Mouse (Mus musculus) neural tube, embryonic 13.5 days (tissue): ENCODE results near the gene Arhgef16. TPM values are rescaled to one million over a fixed set of nuclear protein-coding genes. Genes with fewer than 3 reads are reported as not detected.

Source experiments
- ATAC-seq: fragments of 200-750 bp; cut with Nextera tagmentation; 2 replicates; pipeline ENCODE4 v1.8.0; 2017; ENCODE audit warnings: low read depth, mild to moderate bottlenecking, moderate TSS enrichment, moderate library complexity
- H3K27ac ChIP-seq: fragments of 300-500 bp; sonication (generic); replicated peaks from 2 replicates; pipeline ENCODE4 v1.5.1; 2015; ENCODE audit warnings: moderate library complexity, mild to moderate bottlenecking, inconsistent platforms
- H3K27me3 ChIP-seq: fragments of 300-500 bp; sonication (generic); 2 replicates; pipeline ENCODE4 v1.6.1; 2015; ENCODE audit warnings: mild to moderate bottlenecking, inconsistent platforms
- H3K36me3 ChIP-seq: fragments of 300-500 bp; sonication (generic); 2 replicates; pipeline ENCODE4 v1.6.1; 2015; ENCODE audit warnings: mild to moderate bottlenecking, inconsistent platforms
- H3K4me1 ChIP-seq: fragments of 300-500 bp; sonication (generic); replicated peaks from 2 replicates; pipeline ENCODE4 v1.6.1; 2015; ENCODE audit warnings: inconsistent platforms
- H3K4me2 ChIP-seq: fragments of 300-500 bp; sonication (generic); 2 replicates; pipeline ENCODE4 v1.6.1; 2015; ENCODE audit warnings: inconsistent platforms, mild to moderate bottlenecking, moderate library complexity
- H3K4me3 ChIP-seq: fragments of 300-500 bp; sonication (generic); 2 replicates; pipeline ENCODE4 v1.5.1; 2015; ENCODE audit warnings: mild to moderate bottlenecking, inconsistent platforms
- H3K9ac ChIP-seq: fragments of 300-500 bp; sonication (generic); 2 replicates; pipeline ENCODE4 v1.6.1; 2015; ENCODE audit warnings: moderate library complexity, mild to moderate bottlenecking, inconsistent platforms
- H3K9me3 ChIP-seq: fragments of 300-500 bp; sonication (generic); 2 replicates; pipeline ENCODE4 v1.6.1; 2016; ENCODE audit warnings: inconsistent platforms
- WGBS: fragments of 180-500 bp; shearing (Covaris S2); methylation state at CpG from one replicate; pipeline ENCODE4 v1.1.7; 2015; 5-methylcytosine and 5-hydroxymethylcytosine counted together
- polyA plus RNA-seq: library from polyadenylated mRNA; unstranded; fragments of >200 nt; fragmentation: Nextera tagmentation; extraction: Ambion mirVana; gene quantifications from 2 replicates; pipeline ENCODE4 v1.2.1, GENCODE M21; 2015

The Arhgef16 gene
- polyA plus RNA-seq, 1 experiment from 2014 or later = 1.1 TPM

DNA sequence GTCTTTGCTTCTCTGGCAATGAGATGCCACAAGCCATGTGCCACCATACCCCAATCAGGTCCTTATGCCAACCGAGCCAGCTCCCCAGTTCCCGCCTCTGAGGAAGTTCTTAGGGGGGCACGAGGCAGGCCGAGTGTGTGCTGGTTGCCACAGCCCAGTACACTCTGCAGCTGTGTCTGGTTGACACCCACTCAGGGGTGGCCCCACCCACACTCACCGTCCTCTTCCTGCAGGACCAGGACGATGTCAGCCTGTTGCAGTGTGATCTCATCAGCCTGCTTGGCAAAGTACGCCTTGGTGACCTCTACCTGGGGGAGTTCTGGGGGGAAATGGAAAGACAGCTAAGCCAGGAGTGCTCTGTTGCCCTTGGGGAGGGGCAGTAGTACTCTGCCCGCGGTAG is 22.0 kb downstream of the Arhgef16 start:
- H3K27me3 ChIP-seq = no peaks in the 10 kb centered on the region
- H3K4me2 ChIP-seq = no peak overlapping the region
- H3K9ac ChIP-seq = no peak overlapping the region
- peaks cover 3% of the 10 kb centered on the region; the same call in 1 of the 2 replicates for H3K36me3 ChIP-seq
- no peaks in the 10 kb centered on the region for H3K9me3 ChIP-seq
- no peak for ATAC-seq
- 78% methylated on average over 9 of the region's 9 CpGs for WGBS
- no peaks in the 10 kb centered on the region for H3K4me1 ChIP-seq
- H3K4me3 ChIP-seq = no peak overlapping the region
- no peak overlapping the region for H3K27ac ChIP-seq

DNA sequence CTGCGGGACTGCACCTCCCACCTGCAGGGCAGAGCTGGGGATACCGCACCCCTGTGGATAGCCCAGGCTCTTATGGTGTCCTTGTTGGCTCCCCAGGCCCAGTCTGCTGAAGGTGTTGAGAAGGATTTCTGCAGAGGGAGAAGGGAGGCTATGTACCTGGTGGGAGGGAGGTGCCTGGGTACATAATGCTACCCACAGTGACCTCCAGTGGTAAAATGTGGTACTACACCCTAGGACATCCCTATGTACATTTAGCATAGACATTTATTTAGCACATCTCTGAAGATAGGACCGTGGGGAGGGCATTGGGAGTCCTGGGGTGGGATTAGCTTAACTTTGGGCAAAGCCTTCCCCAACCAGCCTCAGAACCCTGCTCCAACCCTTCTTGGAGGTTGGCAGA is 28.5 kb downstream of the Arhgef16 start:
- Histone ChIP-seq H3K9ac (no peak overlapping the region), H3K4me3 (no peak overlapping the region), H3K27ac (no peak overlapping the region), H3K36me3 (peaks cover 8% of the 10 kb centered on the region; the same call in 1 of the 2 replicates), H3K4me2 (no peak overlapping the region), H3K4me1 (no peaks in the 10 kb centered on the region), H3K27me3 (no peaks in the 10 kb centered on the region), H3K9me3 (no peaks in the 10 kb centered on the region)
- peak; percentile 15; the same call in 1 of the 2 replicates for ATAC-seq
- 53% methylated on average over 3 of the region's 3 CpGs for WGBS

DNA sequence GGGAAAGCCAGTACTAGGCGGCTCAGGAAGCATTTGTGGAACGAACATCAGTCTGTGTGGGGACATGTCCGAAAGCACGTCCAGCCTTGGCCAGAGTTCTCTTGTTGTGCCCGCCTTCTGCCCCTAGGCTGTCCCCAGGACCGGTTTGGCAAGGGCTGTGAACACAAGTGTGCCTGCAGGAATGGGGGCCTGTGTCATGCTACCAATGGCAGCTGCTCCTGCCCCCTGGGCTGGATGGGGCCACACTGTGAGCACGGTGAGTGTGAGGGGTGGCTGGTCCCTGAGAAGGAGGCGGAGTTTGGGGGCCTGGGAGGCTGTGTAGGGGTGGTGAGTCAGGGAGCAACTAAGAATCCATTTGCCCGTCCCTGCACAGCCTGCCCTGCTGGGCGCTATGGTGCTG is 32.0 kb downstream of the Arhgef16 start:
- H3K9ac ChIP-seq = no peak overlapping the region
- H3K4me2 ChIP-seq = no peak overlapping the region
- H3K4me3 ChIP-seq = no peak overlapping the region
- H3K27me3 ChIP-seq = no peaks in the 10 kb centered on the region
- H3K9me3 ChIP-seq = no peaks in the 10 kb centered on the region
- H3K4me1 ChIP-seq = no peaks in the 10 kb centered on the region
- 0 out of 2 replicates have a peak, but pooled peaks cover 5% of the 10 kb centered on the region for H3K36me3 ChIP-seq
- ATAC-seq = no peak
- 60% methylated on average over 10 of the region's 10 CpGs for WGBS
- no peak overlapping the region for H3K27ac ChIP-seq

DNA sequence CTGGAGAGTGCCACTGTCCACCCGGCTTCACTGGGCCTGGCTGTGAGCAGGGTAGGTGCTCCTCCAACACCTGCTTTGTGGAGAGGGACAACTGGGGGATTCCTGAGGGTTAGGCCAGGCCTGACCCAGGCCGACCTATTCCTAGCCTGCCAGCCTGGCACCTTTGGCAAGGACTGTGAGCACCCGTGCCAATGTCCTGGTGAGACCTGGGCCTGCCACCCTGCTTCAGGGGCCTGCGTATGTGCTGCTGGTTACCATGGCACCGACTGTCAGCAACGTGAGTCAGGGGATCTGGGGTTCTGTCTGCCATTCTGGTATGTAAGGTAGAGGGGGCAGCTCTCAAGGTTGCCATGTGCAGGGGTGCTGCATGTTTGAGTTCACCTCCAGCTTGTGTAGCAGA is 34.0 kb downstream of the Arhgef16 start:
- no peaks in the 10 kb centered on the region for H3K4me1 ChIP-seq
- H3K4me3 ChIP-seq = no peak overlapping the region
- H3K27ac ChIP-seq = no peak overlapping the region
- no peak for ATAC-seq
- H3K36me3 ChIP-seq = peaks cover 10% of the 10 kb centered on the region; the same call in 1 of the 2 replicates
- H3K27me3 ChIP-seq = no peaks in the 10 kb centered on the region
- H3K4me2 ChIP-seq = no peak overlapping the region
- WGBS = 82% methylated on average over 6 of the region's 6 CpGs
- H3K9ac ChIP-seq = no peak overlapping the region
- no peaks in the 10 kb centered on the region for H3K9me3 ChIP-seq

DNA sequence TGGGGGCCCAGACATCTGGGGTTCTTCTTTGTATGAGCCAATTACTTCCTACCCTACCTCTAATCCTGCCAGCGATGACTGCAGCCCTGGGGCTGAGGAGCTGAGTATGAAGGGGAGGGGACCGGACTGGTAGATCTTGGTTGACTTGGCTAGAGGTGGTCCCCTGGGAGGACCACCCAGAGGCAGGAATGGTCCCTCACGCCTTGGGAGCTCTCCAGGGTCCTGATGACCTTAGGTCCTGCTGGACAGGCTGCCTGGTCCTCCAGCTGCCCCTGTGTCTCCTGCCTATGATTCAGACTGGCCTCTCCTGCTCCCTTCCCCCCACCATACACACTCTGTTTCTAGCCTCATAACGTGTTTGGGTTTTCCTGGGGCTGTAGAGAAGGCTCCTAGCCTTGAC is 39.4 kb downstream of the Arhgef16 start:
- no peaks in the 10 kb centered on the region for H3K27me3 ChIP-seq
- WGBS = 63% methylated on average over 4 of the region's 4 CpGs
- H3K4me3 ChIP-seq = no peak overlapping the region
- no peak overlapping the region for H3K27ac ChIP-seq
- H3K9me3 ChIP-seq = no peaks in the 10 kb centered on the region
- H3K9ac ChIP-seq = no peak overlapping the region
- no peaks in the 10 kb centered on the region for H3K4me1 ChIP-seq
- no peak overlapping the region for H3K4me2 ChIP-seq
- ATAC-seq = no peak
- peaks cover 10% of the 10 kb centered on the region; the same call in 1 of the 2 replicates for H3K36me3 ChIP-seq

DNA sequence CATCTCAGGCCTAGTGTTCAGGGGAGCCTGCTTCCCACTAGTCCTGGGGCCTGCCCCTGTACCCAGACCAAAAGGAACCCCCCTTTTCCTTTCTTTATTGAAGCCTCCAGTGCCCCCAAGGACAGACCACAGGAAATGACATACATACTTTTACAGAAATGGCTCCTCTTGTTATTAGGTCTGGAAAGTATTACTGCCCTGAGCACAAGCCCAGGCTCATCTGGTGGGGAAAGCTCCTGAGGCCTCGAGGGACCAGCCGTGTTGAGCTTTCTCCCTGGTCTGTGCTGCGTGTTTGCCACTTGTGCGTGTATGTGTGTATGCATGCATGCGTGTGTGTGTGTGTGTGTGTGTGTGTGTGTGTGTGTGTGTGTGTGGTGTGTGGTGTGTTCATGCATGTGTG is 40.7 kb downstream of the Arhgef16 start:
- 72% methylated on average over 5 of the region's 5 CpGs for WGBS
- no peak for ATAC-seq
- Histone ChIP-seq H3K4me1 (no peaks in the 10 kb centered on the region), H3K27ac (no peak overlapping the region), H3K27me3 (no peaks in the 10 kb centered on the region), H3K4me2 (no peak overlapping the region), H3K36me3 (peaks cover 10% of the 10 kb centered on the region; the same call in 1 of the 2 replicates), H3K4me3 (no peak overlapping the region), H3K9ac (no peak overlapping the region), H3K9me3 (no peaks in the 10 kb centered on the region)

DNA sequence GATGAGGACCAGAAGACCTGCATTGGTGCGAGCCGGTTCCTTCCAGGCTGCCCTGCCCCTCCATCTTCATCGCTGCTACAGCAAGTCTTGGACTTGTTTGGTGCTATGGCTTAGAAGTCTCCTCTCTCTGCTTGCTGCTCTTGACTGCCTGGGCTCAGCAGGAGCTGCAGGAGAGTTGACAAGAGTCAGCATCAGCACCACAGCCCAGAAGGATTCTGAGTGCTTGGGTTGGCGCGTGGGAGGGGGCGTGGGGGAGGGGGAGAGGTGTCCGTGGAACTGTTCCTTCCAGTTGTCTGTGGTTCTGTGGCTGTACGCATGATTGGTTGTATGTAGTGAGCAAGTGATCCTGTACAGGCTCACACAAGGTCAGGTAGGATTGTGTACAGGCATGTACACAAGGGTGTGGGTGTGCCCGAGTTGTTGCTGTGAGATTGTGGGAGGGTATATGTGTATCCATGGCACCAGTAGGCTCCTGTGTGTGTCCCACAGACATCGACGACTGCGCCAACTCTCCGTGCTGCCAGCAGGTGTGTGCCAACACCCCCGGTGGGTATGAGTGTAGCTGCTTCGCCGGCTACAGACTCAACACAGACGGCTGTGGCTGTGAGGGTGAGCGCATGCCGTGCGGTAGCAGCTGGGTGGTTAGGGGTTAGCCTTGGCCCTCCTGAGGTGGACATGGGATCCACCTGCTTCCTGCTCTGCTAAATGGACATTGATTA is 48.8 kb downstream of the Arhgef16 start:
- WGBS = 86% methylated on average over 20 of the region's 20 CpGs
- no peaks in the 10 kb centered on the region for H3K9me3 ChIP-seq

DNA sequence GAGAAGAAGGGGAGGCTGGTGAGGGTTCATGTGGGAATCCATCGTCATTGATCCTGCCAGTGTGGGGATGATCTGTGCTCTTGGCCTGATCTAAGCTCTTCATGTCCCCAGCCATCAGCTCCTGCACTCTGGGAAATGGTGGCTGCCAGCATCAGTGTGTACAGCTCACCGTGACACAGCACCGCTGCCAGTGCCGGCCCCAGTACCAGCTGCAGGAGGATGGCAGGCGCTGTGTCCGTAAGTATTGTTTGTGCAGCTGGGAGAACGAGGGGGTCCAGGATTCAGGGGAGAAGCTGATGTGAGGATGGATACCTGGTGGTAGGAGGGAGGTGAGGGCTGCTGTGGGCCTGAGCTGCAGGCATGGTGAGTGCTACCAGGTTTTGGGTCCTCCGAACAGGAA is 52.2 kb downstream of the Arhgef16 start:
- no peaks in the 10 kb centered on the region for H3K27me3 ChIP-seq
- H3K9ac ChIP-seq = 0 out of 2 replicates have a peak overlapping the region, but pooled peaks have one; percentile 18
- no peaks in the 10 kb centered on the region for H3K36me3 ChIP-seq
- 53% methylated on average over 8 of the region's 8 CpGs for WGBS
- no peak for ATAC-seq
- no peak overlapping the region for H3K4me3 ChIP-seq
- no peaks in the 10 kb centered on the region for H3K9me3 ChIP-seq
- no peak overlapping the region for H3K4me2 ChIP-seq
- peaks cover 36% of the 10 kb centered on the region for H3K4me1 ChIP-seq
- no peak overlapping the region for H3K27ac ChIP-seq

More for the DNA sequence above, 48.8 kb downstream of the Arhgef16 start:
- Histone ChIP-seq H3K9ac (no peak overlapping the region), H3K27me3 (no peaks in the 10 kb centered on the region), H3K4me1 (peaks cover 19% of the 10 kb centered on the region), H3K27ac (no peak overlapping the region), H3K4me3 (no peak overlapping the region), H3K4me2 (no peak overlapping the region), H3K36me3 (no peaks in the 10 kb centered on the region)
- no peak for ATAC-seq

DNA sequence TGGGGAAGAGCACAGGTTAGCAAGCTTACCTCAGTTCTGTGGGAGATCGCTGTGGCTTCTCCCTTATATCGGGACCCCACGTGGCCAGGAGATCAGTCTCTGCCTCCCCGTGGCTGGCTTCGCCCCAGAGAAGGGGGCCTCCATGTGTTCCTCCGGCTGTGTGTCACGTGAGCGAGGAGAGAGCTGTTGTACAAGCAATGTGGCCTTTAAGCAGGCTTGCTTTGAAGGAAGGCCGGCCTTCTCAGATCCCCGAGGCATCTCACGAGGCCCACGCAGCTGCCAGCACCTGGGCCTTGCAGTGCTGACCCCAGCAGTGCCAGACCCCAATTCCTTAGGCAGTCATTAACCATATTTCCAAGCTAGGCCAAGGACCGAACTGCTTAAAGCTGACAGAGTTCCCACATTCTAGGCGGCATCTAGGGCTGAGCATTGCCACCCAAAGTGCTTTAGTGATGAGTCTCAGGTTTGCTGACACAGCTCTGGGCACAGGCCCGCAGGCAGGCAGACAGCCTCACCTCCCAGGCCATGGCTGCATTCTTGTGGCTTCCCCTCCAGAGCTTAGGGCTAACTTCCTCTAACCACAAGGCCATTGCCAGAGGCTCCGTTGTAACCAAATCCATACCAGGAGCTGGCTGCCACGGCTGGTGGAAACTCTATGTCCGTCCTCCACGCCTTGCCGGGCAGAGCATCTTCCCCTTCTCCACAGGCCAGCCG is 53.2 kb downstream of the Arhgef16 start:
- Histone ChIP-seq H3K9ac (no peak overlapping the region), H3K4me2 (no peak overlapping the region), H3K4me3 (no peak overlapping the region), H3K27me3 (no peaks in the 10 kb centered on the region), H3K9me3 (no peaks in the 10 kb centered on the region), H3K27ac (no peak overlapping the region), H3K36me3 (no peaks in the 10 kb centered on the region), H3K4me1 (peaks cover 36% of the 10 kb centered on the region)
- no peak for ATAC-seq
- 77% methylated on average over 21 of the region's 21 CpGs for WGBS

DNA sequence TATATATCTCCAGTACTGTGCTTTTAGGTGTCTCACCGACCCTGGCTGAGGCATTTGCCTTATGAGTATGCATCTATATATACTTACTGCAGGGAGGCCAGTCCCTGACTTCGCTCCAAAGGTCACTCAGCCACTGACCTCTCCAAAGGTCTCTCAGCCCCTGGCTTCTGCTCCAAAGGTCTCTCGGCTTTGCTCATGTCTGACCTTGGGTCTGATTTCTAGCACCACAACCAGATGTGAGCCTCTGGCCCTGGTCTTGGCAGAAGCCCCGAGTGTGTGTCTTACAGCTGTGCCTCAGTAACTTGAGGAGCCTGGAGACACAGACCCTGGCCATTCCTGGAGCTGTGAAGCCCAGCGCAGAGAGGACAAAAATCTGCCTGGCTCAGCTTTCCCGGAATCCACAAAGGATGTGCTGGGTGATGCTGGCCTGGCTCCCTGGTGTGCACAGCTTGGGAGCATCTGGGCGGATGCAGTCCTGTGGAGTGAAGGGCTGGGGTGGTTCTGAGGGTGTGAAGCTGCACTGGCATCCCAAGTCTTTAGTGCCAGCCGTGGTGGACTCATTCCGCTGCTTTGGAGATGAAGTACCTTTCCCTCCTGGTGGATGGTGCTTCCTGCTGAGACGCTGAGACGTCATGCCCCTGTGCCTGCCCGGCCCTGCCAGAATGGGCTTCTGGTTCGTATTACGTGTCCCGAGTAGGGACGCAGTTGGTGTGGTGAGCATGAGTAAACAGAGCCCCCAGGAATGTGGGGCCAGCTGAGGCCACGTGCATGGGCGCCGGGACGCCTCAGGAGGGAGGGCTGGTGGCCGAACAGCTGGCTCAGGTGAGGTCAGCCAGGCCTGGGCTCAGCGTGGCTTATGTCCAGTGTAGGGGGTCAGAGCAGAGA is 54.0 kb downstream of the Arhgef16 start:
- Histone ChIP-seq H3K9me3 (no peaks in the 10 kb centered on the region), H3K27ac (no peak overlapping the region), H3K4me2 (no peak overlapping the region), H3K4me1 (peaks cover 36% of the 10 kb centered on the region), H3K36me3 (no peaks in the 10 kb centered on the region), H3K27me3 (no peaks in the 10 kb centered on the region), H3K9ac (0 out of 2 replicates have a peak overlapping the region, but pooled peaks have one; percentile 34), H3K4me3 (no peak overlapping the region)
- ATAC-seq = no peak
- WGBS = 41% methylated on average over 22 of the region's 22 CpGs

DNA sequence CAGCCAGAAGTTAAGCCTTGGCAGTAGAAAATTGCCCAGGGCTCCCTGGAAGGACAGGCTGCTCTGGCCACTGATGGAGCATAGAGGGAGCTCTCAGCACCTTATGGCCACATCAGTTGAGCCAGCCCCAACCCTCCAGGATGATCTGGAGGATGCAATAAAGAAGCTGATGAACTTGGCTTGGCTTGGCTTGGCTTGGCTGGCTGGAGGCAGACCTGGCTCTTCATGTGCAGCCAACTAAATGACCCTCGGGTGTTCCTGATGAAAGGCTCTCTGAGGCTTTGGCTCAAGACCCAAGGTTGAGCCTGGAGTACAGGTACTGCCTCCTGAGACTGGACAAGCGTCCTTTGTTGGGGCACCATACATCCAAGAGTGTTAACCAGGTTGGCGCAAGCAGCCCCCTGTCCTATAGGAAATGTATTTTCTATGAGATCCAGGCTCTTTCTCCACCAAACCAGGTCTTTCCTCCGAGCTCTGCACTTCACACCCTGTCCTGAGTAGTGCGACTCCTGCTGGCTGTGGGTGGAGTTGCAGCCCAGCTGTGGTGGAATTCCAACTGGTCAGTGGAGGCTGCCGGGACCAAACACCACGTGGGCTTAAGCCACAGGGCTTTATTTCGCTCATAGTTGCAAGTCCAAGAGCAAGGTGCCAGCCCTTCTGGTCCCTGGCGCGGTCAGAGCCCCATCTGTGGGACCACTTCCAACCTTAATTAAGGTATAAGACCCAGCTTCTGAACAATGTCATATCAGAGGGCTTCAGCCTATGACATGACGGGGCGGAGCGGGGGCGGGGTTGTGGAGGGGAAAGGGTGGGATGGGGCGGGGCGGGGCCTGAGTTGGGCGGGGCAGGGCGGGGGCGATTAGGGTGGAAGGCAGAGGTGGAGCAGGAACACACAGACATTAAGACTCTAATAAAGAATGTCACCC is 55.1 kb downstream of the Arhgef16 start:
- H3K9me3 ChIP-seq = no peaks in the 10 kb centered on the region
- peaks cover 36% of the 10 kb centered on the region for H3K4me1 ChIP-seq
- H3K9ac ChIP-seq = no peak overlapping the region
- H3K36me3 ChIP-seq = no peaks in the 10 kb centered on the region
- H3K4me3 ChIP-seq = no peak overlapping the region
- H3K4me2 ChIP-seq = peak overlapping the region; percentile 46
- H3K27me3 ChIP-seq = no peaks in the 10 kb centered on the region
- WGBS = 10% methylated on average over 17 of the region's 19 CpGs
- ATAC-seq = no peak
- no peak overlapping the region for H3K27ac ChIP-seq
